Mouse (Mus musculus) layer of hippocampus, postnatal 10 days (tissue): Measurements from ENCODE around the gene Riok1. TPM values are rescaled to one million over a fixed set of nuclear protein-coding genes. Genes with fewer than 3 reads are reported as not detected.

Source experiments
- DNase-seq, 2 experiments: peaks; one replicate each; pipeline ENCODE4 v3.0.0; 2021; ENCODE audit warnings: low spot score in 2 of 2
- long read RNA-seq: library from polyadenylated mRNA; stranded (forward); transcript quantifications from one replicate; pipeline ENCODE4 v2.0.0, GENCODE M21; 2023
- total RNA-seq, 2 experiments: library from RNA; stranded (reverse); gene quantifications; 2 replicates each; pipeline ENCODE4 v1.2.3; 2021

The Riok1 gene
- 10 to 100 TPM; 28.4 to 28.5 TPM for total RNA-seq
- long read RNA-seq, transcript Riok1-201 (17 exons, 2,738 nt), result major isoform, 8 of 21 reads
- long read RNA-seq, partial matches to known transcripts, result 6 of 21 reads
- long read RNA-seq, other reads (novel, unspliced or antisense), result 2 of 21 reads

DNA sequence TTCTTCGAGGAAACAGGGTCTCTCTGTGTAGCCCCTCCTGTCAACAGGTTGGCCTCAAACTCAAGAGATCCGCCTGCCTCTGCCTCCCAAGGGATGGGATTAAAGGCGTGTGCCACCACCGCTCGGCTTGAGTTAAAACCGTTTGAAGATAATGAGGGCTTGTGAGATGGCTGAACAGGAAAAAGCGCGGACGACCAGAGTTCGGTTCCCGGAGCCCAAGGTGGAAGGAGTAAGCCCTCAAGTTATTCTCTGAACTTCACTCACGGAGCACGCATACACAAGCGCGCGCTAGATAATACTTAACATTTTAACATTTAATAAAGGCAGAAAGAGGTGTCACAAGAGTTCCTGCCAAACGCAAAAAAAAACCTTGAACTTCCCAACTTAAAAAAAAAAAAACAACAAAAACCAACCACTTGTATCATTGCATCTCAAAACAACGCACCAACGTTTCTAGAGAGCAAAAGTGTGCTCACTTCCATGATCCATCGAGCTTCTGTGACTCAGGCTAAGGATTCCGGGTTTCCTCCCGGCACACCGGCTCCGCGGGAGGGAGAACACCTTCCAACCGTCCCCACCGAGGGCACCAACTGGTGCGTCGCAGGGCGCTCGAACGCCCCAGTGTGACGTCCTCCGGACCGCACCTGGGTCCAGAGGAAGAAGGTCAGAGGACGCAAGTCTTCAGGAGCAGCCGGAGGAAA is at the start of gene Riok1:
Gene Riok1 (plus strand): TSS at position 653 of the 701 bp plus-strand sequence.
- peak; percentile 5 to 17 for DNase-seq

GRCm38 (mm10) chr13:37989701-37990100 is 47.1 kb upstream of the Riok1 start:
- no peak for DNase-seq

DNA sequence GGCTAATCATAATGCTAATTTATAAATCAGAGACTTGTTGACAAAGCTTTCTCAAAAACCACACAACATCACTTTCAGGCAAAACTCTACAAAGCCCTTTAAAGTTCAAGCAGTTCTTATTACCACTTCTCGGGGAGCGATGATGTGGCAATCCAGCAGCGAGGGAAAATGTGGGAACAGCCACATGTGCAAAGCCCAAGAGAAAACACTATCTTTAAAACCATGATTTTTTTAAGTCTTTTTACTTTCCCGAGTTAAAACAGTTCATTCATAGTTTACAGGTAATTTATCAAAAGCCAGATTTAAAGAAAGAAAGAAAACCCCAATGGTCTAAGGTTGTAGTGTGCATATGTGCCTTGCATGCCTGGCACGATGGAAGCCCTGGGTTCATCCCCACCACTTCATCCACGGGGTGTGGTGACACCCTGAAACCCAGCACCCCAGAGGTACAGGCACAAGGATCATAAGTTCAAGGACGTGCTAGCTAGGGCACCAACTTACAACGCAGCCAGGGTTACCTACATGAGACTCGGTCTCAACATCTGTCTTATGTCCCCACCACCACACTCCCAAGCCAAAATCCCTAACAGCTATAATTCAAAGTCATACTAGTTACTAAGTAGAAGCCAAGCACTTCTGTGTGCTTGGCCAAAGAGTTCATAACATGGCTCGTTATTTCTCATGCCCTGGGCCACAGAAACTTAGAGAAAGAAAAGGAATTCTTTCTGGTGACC is 44.0 kb upstream of the Riok1 start:
- no peak for DNase-seq

DNA sequence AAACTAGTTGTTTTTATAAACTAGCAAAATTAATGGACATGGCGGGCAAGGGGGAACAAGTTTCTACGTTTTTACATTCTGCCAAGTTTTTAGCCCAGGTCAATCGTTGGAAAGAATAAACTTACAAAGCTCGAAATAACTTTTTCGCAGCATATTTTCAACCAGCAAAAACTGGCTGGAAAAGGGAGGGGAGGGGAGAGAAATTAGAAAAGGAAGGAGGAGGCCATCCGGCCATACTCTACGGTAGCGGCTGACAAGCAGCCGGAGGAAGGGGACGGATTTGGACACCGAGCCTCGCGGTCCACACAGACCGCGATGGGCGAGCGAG is 43.5 kb upstream of the Riok1 start:
- no peak for DNase-seq

GRCm38 (mm10) chr13:37993704-37994404 is 42.9 kb upstream of the Riok1 start, which contains the start of gene Ssr1:
Ssr1 (minus strand) TSS chr13:37994217.
- peak; percentile 94 to 98 for DNase-seq

DNA sequence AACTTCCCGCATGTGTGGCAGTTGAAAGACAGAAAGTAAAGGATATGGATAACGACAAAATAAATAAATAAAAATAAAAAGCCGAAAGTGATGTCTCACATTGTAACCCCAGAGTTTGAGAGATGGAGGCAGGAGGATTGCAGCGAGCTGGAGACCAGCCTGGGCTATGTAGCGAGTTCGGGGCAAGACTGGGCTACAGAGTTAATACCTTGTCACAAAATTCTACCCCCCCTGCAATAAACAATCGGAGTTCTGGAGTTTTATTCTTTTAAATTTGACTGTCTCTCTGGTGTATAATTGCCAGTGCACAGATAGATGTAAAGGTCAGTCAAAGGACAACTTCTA is 42.4 kb upstream of the Riok1 start:
- no peak for DNase-seq

DNA sequence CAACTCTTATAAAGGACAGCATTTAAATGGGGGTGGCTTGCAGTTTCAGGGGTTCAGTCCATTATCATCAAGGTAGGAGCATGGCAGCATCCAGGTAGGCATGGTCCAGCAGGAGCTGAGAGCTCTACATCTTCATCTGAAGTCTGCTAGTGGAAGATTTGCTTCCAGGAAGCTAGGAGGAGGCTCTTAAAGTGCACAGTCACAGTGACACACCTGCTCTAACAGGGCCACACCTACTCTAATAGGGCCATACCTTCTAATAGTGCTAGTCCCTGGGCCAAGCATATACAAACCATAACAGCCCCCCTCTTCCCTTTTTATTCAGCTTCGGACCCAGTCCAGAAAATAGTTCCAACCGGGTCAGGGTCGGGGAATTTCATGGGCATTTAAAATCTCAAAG is 37.1 kb upstream of the Riok1 start:
- no peak for DNase-seq

- DNase-seq, result no peak
These were observed 34.3 kb upstream of the Riok1 start for GRCm38 (mm10) chr13:38002461-38002860.

DNA sequence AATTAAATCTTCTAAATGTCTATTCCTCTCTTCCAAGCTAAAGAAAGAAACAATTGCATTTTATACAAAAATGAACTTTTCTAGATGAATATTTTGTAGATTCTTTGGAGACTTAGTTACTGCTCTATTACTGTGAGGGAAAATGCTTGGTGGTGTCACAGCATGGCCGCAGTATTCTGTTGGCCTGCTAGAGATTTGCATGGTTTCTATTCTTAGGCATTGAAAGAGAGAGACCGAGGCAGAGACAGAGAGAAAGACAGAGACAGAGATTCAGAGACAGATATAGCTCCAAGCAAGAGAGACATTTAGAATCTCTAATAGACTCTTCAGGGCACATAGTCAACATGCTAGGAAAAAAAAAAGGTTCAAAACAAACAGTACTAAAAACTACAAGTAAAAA is 28.8 kb upstream of the Riok1 start:
- no peak for DNase-seq

DNA sequence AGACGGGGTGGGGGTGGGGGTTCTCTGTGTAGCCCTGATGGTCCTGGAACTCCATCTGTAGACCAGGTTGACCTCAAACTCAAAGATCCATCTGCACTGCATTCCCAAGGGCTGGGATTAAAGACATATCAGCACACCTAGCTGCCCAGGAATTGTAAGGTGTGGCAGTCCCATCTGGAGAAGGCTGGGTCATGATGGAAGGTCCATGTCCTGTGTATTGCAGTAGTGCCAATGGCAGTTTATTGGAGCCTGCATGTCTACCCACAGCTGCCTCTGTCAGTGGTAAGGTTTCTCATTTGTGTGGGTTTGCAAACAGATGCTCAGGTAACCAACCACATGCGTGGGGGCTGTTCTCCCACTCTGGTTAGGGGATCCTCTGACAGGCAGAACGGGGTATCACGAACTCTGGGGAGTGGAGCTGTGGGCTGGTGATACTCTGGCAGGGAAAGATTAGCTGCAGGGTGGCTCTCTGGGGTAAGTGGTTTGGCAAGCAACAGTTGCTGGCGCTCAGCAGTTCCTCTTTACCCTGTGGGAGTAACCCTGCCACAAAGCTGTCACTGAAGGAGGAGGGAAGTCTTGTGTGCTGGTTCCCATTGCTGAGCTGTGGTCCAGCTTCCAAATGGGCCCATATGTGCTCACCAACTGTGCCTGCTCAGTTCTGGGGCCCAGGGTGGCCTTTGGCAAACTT is 26.9 kb upstream of the Riok1 start:
- peak; percentile 8 to 17 for DNase-seq

- no peak for DNase-seq
These were observed 26.3 kb upstream of the Riok1 start for GRCm38 (mm10) chr13:38010444-38010910.

- no peak for DNase-seq
These were observed 24.4 kb upstream of the Riok1 start for GRCm38 (mm10) chr13:38012436-38012835.

DNA sequence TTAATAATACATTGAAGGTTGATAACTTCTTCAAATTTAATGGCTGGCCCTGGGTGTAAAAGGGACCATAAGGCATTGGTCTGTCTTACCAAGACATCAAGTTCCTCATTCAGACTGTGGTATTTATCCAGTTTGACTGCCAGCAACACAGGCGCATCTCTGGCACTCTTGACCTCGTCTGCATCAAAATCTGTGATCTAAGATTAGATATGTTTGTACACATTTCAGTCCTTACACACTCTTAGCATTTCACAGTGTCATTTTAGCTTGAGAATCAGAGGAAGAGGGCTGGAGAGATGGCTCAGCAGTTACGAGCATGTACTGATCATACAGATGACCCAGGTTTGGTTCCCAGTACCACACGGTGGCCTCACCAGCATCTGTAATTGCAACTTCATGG is 21.2 kb upstream of the Riok1 start:
- DNase-seq, result no peak

DNA sequence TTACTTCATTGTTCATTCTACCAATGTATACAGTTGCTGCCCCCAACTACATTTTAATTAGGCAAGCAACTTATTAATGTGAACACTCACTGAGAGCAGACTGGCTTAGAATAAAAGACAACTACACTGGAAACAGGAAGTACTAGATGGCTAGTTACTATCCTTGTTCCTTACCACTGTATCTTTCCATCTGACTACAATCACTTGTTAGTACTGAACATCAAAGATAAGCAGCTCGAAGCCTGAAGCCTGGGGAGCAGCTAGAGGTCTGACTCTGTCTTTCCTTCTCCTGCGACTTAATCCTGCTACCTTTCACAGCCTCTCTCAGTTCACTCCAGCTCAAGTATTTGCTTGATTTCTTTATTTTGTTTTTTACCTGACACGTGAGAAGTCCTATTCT is 18.0 kb upstream of the Riok1 start:
- no peak for DNase-seq

- DNase-seq, result no peak
These were observed 10.9 kb upstream of the Riok1 start for GRCm38 (mm10) chr13:38025874-38026273.

DNA sequence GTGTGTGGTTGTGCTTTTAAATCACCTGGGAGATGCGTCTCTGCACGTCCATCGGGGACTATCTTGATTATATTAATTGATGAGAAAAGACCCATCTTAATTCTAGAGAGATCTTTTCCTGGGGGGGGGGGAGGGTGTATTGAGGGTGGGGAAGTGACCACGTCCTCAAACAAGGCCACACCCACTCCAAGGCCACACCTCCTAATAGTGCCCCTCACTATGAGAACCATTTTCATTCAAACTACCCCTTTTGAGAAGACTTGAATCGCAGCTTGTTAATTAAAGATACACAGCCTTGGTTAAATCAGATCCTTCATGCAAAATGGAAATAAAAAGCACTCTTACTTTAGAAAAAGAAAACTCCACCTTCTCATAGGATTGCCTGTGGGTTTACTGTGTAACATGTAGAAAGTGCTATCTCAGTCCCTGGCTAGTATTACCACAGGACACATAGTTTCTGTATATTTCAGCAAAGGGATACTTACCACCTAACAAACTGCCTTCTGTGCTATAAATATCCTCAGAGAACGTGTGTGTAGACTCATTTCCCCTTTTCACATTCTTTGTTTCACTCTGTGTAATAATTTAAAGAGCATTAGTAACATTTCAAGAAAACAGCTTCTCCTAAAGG is 9.1 kb upstream of the Riok1 start:
- no peak for DNase-seq

DNA sequence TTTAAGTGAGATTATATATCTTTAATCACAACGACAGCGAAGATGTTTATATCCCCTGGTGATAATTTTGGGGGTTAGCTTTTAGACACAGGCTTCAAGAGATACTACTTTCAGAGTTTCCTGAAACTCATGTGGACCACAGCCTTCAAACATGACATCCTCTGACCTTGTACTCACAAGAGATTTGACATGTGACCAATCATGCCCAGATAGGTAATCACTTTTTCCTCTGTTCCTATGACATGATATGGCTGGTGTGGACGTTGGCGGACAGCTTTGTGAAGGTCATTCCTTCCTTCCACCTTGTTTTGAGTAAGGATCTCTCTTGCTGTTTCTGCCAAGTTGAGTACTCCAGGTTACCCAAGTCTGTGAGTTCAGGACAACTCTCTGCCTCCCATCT is 8.4 kb upstream of the Riok1 start:
- no peak for DNase-seq

DNA sequence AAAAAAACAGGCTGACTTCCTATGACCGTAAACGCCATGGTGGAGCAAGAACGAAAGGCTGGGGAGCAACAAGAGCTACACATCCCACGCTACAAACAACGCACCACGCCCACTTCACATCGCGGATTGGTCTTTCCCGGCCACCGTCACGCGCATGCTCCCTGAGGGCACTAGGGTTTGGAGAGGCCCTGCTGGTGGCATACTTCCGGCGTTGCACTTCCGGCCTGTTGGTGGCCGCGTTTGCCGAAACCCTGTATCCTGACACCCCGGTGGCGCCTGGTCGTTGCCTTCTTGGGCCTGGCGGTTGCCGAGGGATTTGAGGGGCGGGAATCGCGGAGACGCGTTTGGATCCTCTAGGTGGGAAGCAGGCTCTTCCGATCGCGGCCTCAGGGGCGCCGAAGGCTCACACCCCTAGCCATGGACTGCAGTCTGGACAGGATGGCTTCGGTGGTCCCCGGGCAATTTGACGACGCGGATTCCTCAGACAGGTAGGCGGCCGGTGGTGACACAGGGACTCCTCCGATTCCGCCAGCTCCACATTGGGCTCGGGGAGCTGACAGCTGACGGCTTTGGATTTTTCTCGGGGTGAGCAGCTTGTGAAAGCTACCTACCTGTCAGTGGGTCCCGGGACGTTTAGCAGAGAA is 371 bp downstream of the Riok1 start, which contains the start of gene Cage1:
Gene Cage1 (minus strand): TSS at position 26 of the 644 bp plus-strand sequence.
- DNase-seq, result peak; percentile 94 to 96

GRCm38 (mm10) chr13:38037811-38038210 is 1.0 kb downstream of the Riok1 start:
- DNase-seq, result peak; percentile 5 to 16

DNA sequence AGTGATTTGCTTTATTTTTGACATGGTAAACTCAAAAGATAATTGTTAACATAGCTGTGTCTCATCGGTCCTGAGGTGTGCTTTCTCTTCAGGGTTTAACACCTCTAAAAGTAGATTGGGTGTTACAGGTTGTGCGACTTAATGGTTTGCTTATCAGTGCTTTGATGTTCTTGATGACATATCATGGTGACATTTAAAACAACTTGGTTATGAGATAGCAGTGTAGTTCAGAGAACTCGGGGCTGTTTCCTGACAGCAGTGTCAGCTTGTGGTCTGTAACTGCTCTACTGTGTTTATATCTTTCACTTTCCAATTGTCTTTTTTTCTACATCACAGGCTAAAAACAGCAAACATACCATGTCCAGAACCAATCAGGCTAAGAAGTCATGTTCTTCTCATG is 13.1 kb downstream of the Riok1 start:
- no peak for DNase-seq
